Comparison of ENCODE assay signal across 8 mouse cellular contexts in genomic region chr2:109983435-109983834, GRCm38 (mm10).
"Had no signal": no experiment of that assay in that cellular context is flagged by ENCODE, and none has a peak within 500 bp of the region (broad histone marks: within the 10 kb centered on the region; RNA-seq: fewer than 3 reads in every experiment).

No protein-coding gene starts in this region.

- H3K36me3 ChIP-seq: hindbrain, embryonic 13.5 days; limb, embryonic 15.5 days; midbrain, embryonic 13.5 days had no signal

- H3K4me3 ChIP-seq: hindbrain, embryonic 13.5 days; limb, embryonic 15.5 days; midbrain, embryonic 13.5 days had no signal

- ATAC-seq: hindbrain, postnatal 0 days; midbrain, embryonic 13.5 days had no signal

- H3K9me3 ChIP-seq: hindbrain, embryonic 13.5 days; limb, embryonic 15.5 days; midbrain, embryonic 13.5 days had no signal

- H3K27ac ChIP-seq: hindbrain, embryonic 13.5 days; hindbrain, postnatal 0 days; limb, embryonic 15.5 days; midbrain, embryonic 13.5 days had no signal

- H3K9ac ChIP-seq: hindbrain, embryonic 13.5 days; limb, embryonic 15.5 days; midbrain, embryonic 13.5 days had no signal

- H3K27me3 ChIP-seq: hindbrain, embryonic 13.5 days; limb, embryonic 15.5 days; midbrain, embryonic 13.5 days had no signal

- H3K4me2 ChIP-seq: hindbrain, embryonic 13.5 days; limb, embryonic 15.5 days; midbrain, embryonic 13.5 days had no signal

- DNase-seq: layer of hippocampus, adult 9-11 months; layer of hippocampus, postnatal 36 days; lung, adult 18-20 months; right cerebral cortex, postnatal 14 days had no signal
